ENCODE assay signal across 16 mouse cellular contexts in genomic region chr10:4481695-4482094, GRCm38 (mm10). TPM values are rescaled to one million over a fixed set of nuclear protein-coding genes. Genes with fewer than 3 reads are reported as not detected.
DNase-seq lines count a peak whose midpoint lies in the region; ATAC-seq and TF ChIP-seq lines count a peak whose summit lies in the region.
"Had no signal": no experiment of that assay in that cellular context is flagged by ENCODE, and none has a peak within 500 bp of the region (broad histone marks: within the 10 kb centered on the region; RNA-seq: fewer than 3 reads in every experiment).

No protein-coding gene starts in this region.

- no peak overlapping the region for H3K4me3 ChIP-seq in liver, adult 2 months (ENCODE audit: insufficient read depth, low read depth, low read length)
- H3K4me3 ChIP-seq in liver, embryonic 12.5 days: no peak overlapping the region
- H3K4me3 ChIP-seq: heart, embryonic 13.5 days; intestine, embryonic 15.5 days; neural tube, embryonic 13.5 days had no signal

- WGBS in liver, adult 2 months: 60% methylated on average over 8 of the region's 8 CpGs
- WGBS in liver, embryonic 12.5 days (ENCODE audit: insufficient replicate concordance): 65% methylated on average over 8 of the region's 8 CpGs

- TF ChIP-seq POLR2A in liver, adult 2 months (IDR thresholded peaks at IDR 0.05; ENCODE audit: extremely low read depth, insufficient read depth, low read length): no peak

- no peak overlapping the region for H3K27ac ChIP-seq in liver, adult 2 months (replicated peaks; ENCODE audit: insufficient read depth, low read depth, low read length)
- H3K27ac ChIP-seq in liver, embryonic 12.5 days: no peak overlapping the region
- H3K27ac ChIP-seq: heart, embryonic 13.5 days; intestine, embryonic 15.5 days; neural tube, embryonic 13.5 days had no signal

- no peaks in the 10 kb centered on the region for H3K4me1 ChIP-seq in liver, adult 2 months (ENCODE audit: control insufficient read depth, insufficient read depth, low read length)
- H3K4me1 ChIP-seq in liver, embryonic 12.5 days: no peaks in the 10 kb centered on the region
- H3K4me1 ChIP-seq: heart, embryonic 13.5 days; intestine, embryonic 15.5 days; neural tube, embryonic 13.5 days had no signal

- no peak for ATAC-seq in liver, embryonic 12.5 days
- ATAC-seq: activated CD4-positive, CD25-positive, alpha-beta regulatory T cell, adult 4 months; intestine, embryonic 15.5 days; liver, postnatal 0 days had no signal

- no peak overlapping the region for H3K9ac ChIP-seq in liver, adult 2 months (ENCODE audit: low read depth, low read length)
- H3K9ac ChIP-seq in liver, embryonic 12.5 days: no peak overlapping the region
- H3K9ac ChIP-seq: heart, embryonic 13.5 days; intestine, embryonic 15.5 days; liver, postnatal 0 days; neural tube, embryonic 13.5 days had no signal

- intact Hi-C loops in heart, postnatal 14 days (cut with DNase I): no loop called here

- H3K36me3 ChIP-seq in liver, adult 2 months (ENCODE audit: control insufficient read depth, insufficient read depth, low read length): no peaks in the 10 kb centered on the region
- no peaks in the 10 kb centered on the region for H3K36me3 ChIP-seq in liver, embryonic 12.5 days
- H3K36me3 ChIP-seq: G1E; heart, embryonic 13.5 days; intestine, embryonic 15.5 days; neural tube, embryonic 13.5 days had no signal

- no peaks in the 10 kb centered on the region for H3K79me2 ChIP-seq in liver, adult 2 months (ENCODE audit: control insufficient read depth, insufficient read depth, low read length)

- no peaks in the 10 kb centered on the region for H3K27me3 ChIP-seq in liver, adult 2 months (ENCODE audit: control insufficient read depth, insufficient read depth, low read length)
- H3K27me3 ChIP-seq in liver, embryonic 12.5 days (replicated peaks): no peaks in the 10 kb centered on the region
- H3K27me3 ChIP-seq: heart, embryonic 13.5 days; intestine, embryonic 15.5 days; neural tube, embryonic 13.5 days had no signal

- DNase-seq in liver, adult 2 months (ENCODE audit: extremely low read depth, low read depth, low spot score): peak; percentile 12
- peak; percentile 24 for DNase-seq in adrenal gland, postnatal 25 days
- peak; percentile 25 for DNase-seq in heart, postnatal 14 days
- DNase-seq in neural tube, embryonic 10.5 days (ENCODE audit: extremely low spot score, low spot score): no peak
- no peak for DNase-seq in cerebellum, adult 11-12 months
- DNase-seq in cerebellum, adult 11 months: no peak
- DNase-seq: cerebellum, adult 18-20 months; embryo, embryonic 11 days; liver, postnatal 0 days had no signal

- H3K4me2 ChIP-seq in liver, embryonic 12.5 days: no peak overlapping the region
- H3K4me2 ChIP-seq: heart, embryonic 13.5 days; intestine, embryonic 15.5 days; neural tube, embryonic 13.5 days had no signal

- TF ChIP-seq CTCF in liver, adult 2 months (IDR thresholded peaks at IDR 0.05; ENCODE audit: low read depth, low read length): no peak

- H3K9me3 ChIP-seq in liver, embryonic 12.5 days (replicated peaks): no peaks in the 10 kb centered on the region
- H3K9me3 ChIP-seq: G1E; heart, embryonic 13.5 days; intestine, embryonic 15.5 days; neural tube, embryonic 13.5 days had no signal

RNA-seq across cellular contexts. Expression of gene Ccdc170, which starts 0.6 kb away (rescaled TPM):
- total RNA-seq in liver, adult 2 months (2014; rRNA removed): not detected in 2 replicates
- not detected in 2 replicates for polyA plus RNA-seq in liver, adult 2 months (2012; rRNA removed)
- 0.07 TPM in 1 of 2 replicates, not detected in the other for polyA plus RNA-seq in liver, embryonic 12.5 days (2016; fragmentation: Nextera tagmentation; extraction: Ambion mirVana)
- 2.0 TPM in 1 of 2 replicates, not detected in the other for total RNA-seq in adrenal gland, postnatal 25 days (2021)
- total RNA-seq in heart, postnatal 14 days (2021): under 1 TPM; 0.20 to 0.96 TPM
- total RNA-seq: G1E had no signal
- polyA plus RNA-seq: activated CD4-positive, CD25-positive, alpha-beta regulatory T cell, adult 4 months; G1E; heart, embryonic 13.5 days; liver, postnatal 0 days; neural tube, embryonic 13.5 days; small intestine, adult 2 months had no signal

RNA-seq across cellular contexts. Expression of gene Armt1, which starts 49.4 kb away (rescaled TPM):
- 8.1 and 9.9 TPM in 2 replicates for total RNA-seq in liver, adult 2 months (2014; rRNA removed)
- 6.0 and 9.0 TPM in 2 replicates for polyA plus RNA-seq in liver, adult 2 months (2012; rRNA removed)
- 23.6 and 23.9 TPM in 2 replicates for polyA plus RNA-seq in liver, embryonic 12.5 days (2016; fragmentation: Nextera tagmentation; extraction: Ambion mirVana)
- 20.6 and 21.1 TPM in 2 replicates for total RNA-seq in adrenal gland, postnatal 25 days (2021)
- total RNA-seq in heart, postnatal 14 days (2021): 1 to 10 TPM; 7.1 TPM

RNA-seq across cellular contexts. Expression of gene Rmnd1, which starts 49.5 kb away (rescaled TPM):
- 35.2 and 43.1 TPM in 2 replicates for total RNA-seq in liver, adult 2 months (2014; rRNA removed)
- 33.7 and 35.7 TPM in 2 replicates for polyA plus RNA-seq in liver, adult 2 months (2012; rRNA removed)
- 27.7 and 32.7 TPM in 2 replicates for polyA plus RNA-seq in liver, embryonic 12.5 days (2016; fragmentation: Nextera tagmentation; extraction: Ambion mirVana)
- 48.4 and 53.7 TPM in 2 replicates for total RNA-seq in adrenal gland, postnatal 25 days (2021)
- total RNA-seq in heart, postnatal 14 days (2021): 10 to 100 TPM; 49.3 to 50.9 TPM

Comparison
In these comparisons a context has a peak if more than half of its experiments do, and no peak if none do; other contexts are left out.
1. DNase-seq: peak in liver, adult 2 months (single experiment), adrenal gland, postnatal 25 days (single experiment) and heart, postnatal 14 days (2 of 2); none in neural tube, embryonic 10.5 days (single experiment), cerebellum, adult 11-12 months (single experiment) and cerebellum, adult 11 months (single experiment).